Mouse (Mus musculus) myocyte (in vitro differentiated cells): ENCODE measurements around the gene Aco2. TPM values are rescaled to one million over a fixed set of nuclear protein-coding genes. Genes with fewer than 3 reads are reported as not detected.
A peak's percentile ranks its signal among the peaks of the same experiment; 100 is the strongest.

ENCODE experiments used
- H3K27me3 ChIP-seq: one replicate; pipeline ENCODE4 v1.6.1; 2011; ENCODE audit not compliant: control insufficient read depth, insufficient read depth, insufficient read length
- H3K36me3 ChIP-seq: one replicate; pipeline ENCODE4 v1.6.1; 2011; ENCODE audit not compliant: control insufficient read depth, insufficient read depth
- H3K4me2 ChIP-seq: one replicate; pipeline ENCODE4 v1.6.1; 2011; ENCODE audit warnings: low read depth, control low read depth
- H3K4me3 ChIP-seq: one replicate; pipeline ENCODE4 v1.5.1; 2011; ENCODE audit warnings: mild to moderate bottlenecking, control low read depth, moderate library complexity
- H3K79me2 ChIP-seq: one replicate; pipeline ENCODE4 v1.6.1; 2011; ENCODE audit not compliant: control insufficient read depth, insufficient read depth
- H3ac ChIP-seq: one replicate; pipeline ENCODE4 v1.6.1; 2011; ENCODE audit not compliant: control insufficient read depth, insufficient read length
- CEBPB ChIP-seq: IDR thresholded peaks from 2 replicates; pipeline ENCODE4 v1.6.1; 2011; ENCODE audit warnings: mild to moderate bottlenecking, moderate library complexity; ENCODE audit not compliant: poor library complexity, insufficient read depth, severe bottlenecking
- E2F4 ChIP-seq: IDR thresholded peaks from one replicate; pipeline ENCODE4 v1.6.1; 2011; ENCODE audit warnings: mild to moderate bottlenecking, control low read depth, moderate library complexity; ENCODE audit not compliant: insufficient read depth
- MAX ChIP-seq: IDR thresholded peaks from one replicate; pipeline ENCODE4 v1.6.1; 2011; ENCODE audit warnings: low read depth, mild to moderate bottlenecking, control low read depth
- MYOD1 ChIP-seq, 3 experiments: IDR thresholded peaks; one replicate each; pipeline ENCODE4 v1.6.1; 2011; ENCODE audit warnings: control low read depth in 2 of 3, low read depth in 2 of 3, mild to moderate bottlenecking in 2 of 3, moderate library complexity in 1 of 3; ENCODE audit not compliant: insufficient read length in 2 of 3, control insufficient read depth in 1 of 3
- MYOG ChIP-seq, 3 experiments: IDR thresholded peaks; one replicate each; pipeline ENCODE4 v1.6.1; 2011; ENCODE audit warnings: control low read depth in 2 of 3, low read depth in 2 of 3, mild to moderate bottlenecking in 2 of 3; ENCODE audit not compliant: insufficient read length in 2 of 3, control insufficient read depth in 1 of 3, insufficient read depth in 1 of 3
- POLR2A ChIP-seq: IDR thresholded peaks from one replicate; pipeline ENCODE4 v1.6.1; 2011; ENCODE audit warnings: low read depth, mild to moderate bottlenecking, control low read depth, moderate library complexity; ENCODE audit not compliant: insufficient read length
- POLR2AphosphoS2 ChIP-seq: IDR thresholded peaks from one replicate; pipeline ENCODE4 v1.6.1; 2011; ENCODE audit warnings: low read depth, control low read depth; ENCODE audit not compliant: insufficient read length
- REST ChIP-seq: IDR thresholded peaks from one replicate; pipeline ENCODE4 v1.6.1; 2011; ENCODE audit warnings: mild to moderate bottlenecking, control low read depth, moderate library complexity; ENCODE audit not compliant: insufficient read depth, insufficient read length
- SRF ChIP-seq: IDR thresholded peaks from one replicate; pipeline ENCODE4 v1.6.1; 2011; ENCODE audit warnings: low read depth; ENCODE audit not compliant: control insufficient read depth, insufficient read length
- TCF12 ChIP-seq: IDR thresholded peaks from one replicate; pipeline ENCODE4 v1.6.1; 2011; ENCODE audit warnings: mild to moderate bottlenecking, control low read depth; ENCODE audit not compliant: poor library complexity, insufficient read depth, severe bottlenecking
- TCF3 ChIP-seq: IDR thresholded peaks from one replicate; pipeline ENCODE4 v1.6.1; 2011; ENCODE audit warnings: low read depth, control low read depth; ENCODE audit not compliant: insufficient read length
- USF1 ChIP-seq: IDR thresholded peaks from one replicate; pipeline ENCODE4 v1.6.1; 2011; ENCODE audit warnings: low read depth, mild to moderate bottlenecking, control low read depth, moderate library complexity
- polyA plus RNA-seq: library from polyadenylated mRNA; unstranded; fragments of >200 nt; fragmentation: generic; extraction: Trizol; gene quantifications from one replicate; pipeline ENCODE4 v1.2.1, GENCODE M21; 2012; ENCODE audit warnings: missing spikeins

Gene Aco2
- polyA plus RNA-seq, 1 experiment: 666 TPM

GRCm38 (mm10) chr15:81933986-81934385, 61.9 kb downstream of the Aco2 start:
- no peak overlapping the region for H3K4me3 ChIP-seq
- no peaks in the 10 kb centered on the region for H3K27me3 ChIP-seq
- TF ChIP-seq REST (no peak), MYOD1 (IDR thresholded peaks at IDR 0.05; ENCODE audit: control insufficient read depth in 1 of 3, insufficient read length in 2 of 3, low read depth in 2 of 3) (no peak), POLR2AphosphoS2 (no peak), MAX (no peak)
- no peaks in the 10 kb centered on the region for H3K79me2 ChIP-seq
- H3K36me3 ChIP-seq: no peaks in the 10 kb centered on the region
- H3K4me2 ChIP-seq: peak overlapping the region; percentile 91
- no peak overlapping the region for H3ac ChIP-seq

GRCm38 (mm10) chr15:81935869-81936637, 63.9 kb downstream of the Aco2 start:
- peak overlapping the region; percentile 33 for H3K4me3 ChIP-seq
- no peak overlapping the region for H3ac ChIP-seq
- H3K27me3 ChIP-seq: no peaks in the 10 kb centered on the region
- peak overlapping the region; percentile 82 for H3K4me2 ChIP-seq
- TF ChIP-seq SRF: no peak
- TF ChIP-seq MAX: no peak
- peak in 2 of 3 experiments; percentile 28 to 48 for TF ChIP-seq MYOG (IDR thresholded peaks at IDR 0.05; ENCODE audit: control insufficient read depth in 1 of 3, insufficient read depth in 1 of 3, insufficient read length in 2 of 3, low read depth in 2 of 3)
- peak in 2 of 3 experiments; percentile 37 to 55 for TF ChIP-seq MYOD1 (IDR thresholded peaks at IDR 0.05; ENCODE audit: control insufficient read depth in 1 of 3, insufficient read length in 2 of 3, low read depth in 2 of 3)
- no peak for TF ChIP-seq CEBPB
- TF ChIP-seq USF1: no peak
- no peak for TF ChIP-seq TCF3
- no peak for TF ChIP-seq POLR2A
- no peak for TF ChIP-seq REST
- no peak for TF ChIP-seq POLR2AphosphoS2
- no peak for TF ChIP-seq E2F4
- no peak for TF ChIP-seq TCF12
- H3K79me2 ChIP-seq: no peaks in the 10 kb centered on the region
- no peaks in the 10 kb centered on the region for H3K36me3 ChIP-seq

DNA sequence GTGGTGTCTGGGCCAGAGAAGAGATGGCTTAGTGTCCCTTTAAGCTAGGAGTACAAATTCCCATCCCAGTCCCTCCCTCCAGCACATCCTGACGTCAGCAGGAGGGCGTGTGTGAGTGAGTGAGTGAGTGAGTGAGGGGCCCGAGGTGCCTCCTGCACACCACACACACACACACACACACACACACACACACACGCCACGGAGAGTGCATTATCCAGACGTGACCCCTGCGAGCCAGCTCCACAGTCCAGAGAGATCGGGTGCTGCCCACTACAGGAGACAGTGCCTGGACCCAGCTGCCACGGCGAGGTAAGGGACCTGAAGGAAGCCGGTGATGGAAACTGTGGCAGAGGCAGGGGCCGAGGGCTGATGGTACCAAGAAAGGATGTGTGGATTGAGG, 64.6 kb downstream of the Aco2 start, which contains the start of gene Csdc2:
Gene Csdc2 (plus strand): TSS at position 81 of the 400 bp plus-strand sequence.
- H3K36me3 ChIP-seq: no peaks in the 10 kb centered on the region
- peak within 1 kb of the TSS; percentile 33 for H3K4me3 ChIP-seq
- peak within 1 kb of the TSS; percentile 82 for H3K4me2 ChIP-seq
- TF ChIP-seq MYOD1 (IDR thresholded peaks at IDR 0.05; ENCODE audit: control insufficient read depth in 1 of 3, insufficient read length in 2 of 3, low read depth in 2 of 3): no peak
- TF ChIP-seq POLR2A: peak; percentile 57
- TF ChIP-seq MYOG (IDR thresholded peaks at IDR 0.05; ENCODE audit: control insufficient read depth in 1 of 3, insufficient read depth in 1 of 3, insufficient read length in 2 of 3, low read depth in 2 of 3): peak in 1 of 3 experiments; percentile 12
- TF ChIP-seq POLR2AphosphoS2: no peak
- no peak within 1 kb of the TSS for H3ac ChIP-seq
- H3K27me3 ChIP-seq: no peaks in the 10 kb centered on the region
- H3K79me2 ChIP-seq: no peaks in the 10 kb centered on the region

GRCm38 (mm10) chr15:81937098-81937972, 65.2 kb downstream of the Aco2 start:
- Histone ChIP-seq H3ac (no peak overlapping the region), H3K4me2 (peak overlapping the region; percentile 82), H3K79me2 (no peaks in the 10 kb centered on the region), H3K4me3 (peak overlapping the region; percentile 33), H3K36me3 (no peaks in the 10 kb centered on the region), H3K27me3 (no peaks in the 10 kb centered on the region)
- TF ChIP-seq MAX: no peak
- peak in 2 of 3 experiments; percentile 78 to 81 for TF ChIP-seq MYOG (IDR thresholded peaks at IDR 0.05; ENCODE audit: control insufficient read depth in 1 of 3, insufficient read depth in 1 of 3, insufficient read length in 2 of 3, low read depth in 2 of 3)
- TF ChIP-seq TCF3: no peak
- no peak for TF ChIP-seq POLR2A
- TF ChIP-seq TCF12: no peak
- peak; percentile 42 for TF ChIP-seq SRF
- TF ChIP-seq MYOD1 (IDR thresholded peaks at IDR 0.05; ENCODE audit: control insufficient read depth in 1 of 3, insufficient read length in 2 of 3, low read depth in 2 of 3): peak in 2 of 3 experiments; percentile 67 to 77
- TF ChIP-seq CEBPB: no peak
- TF ChIP-seq POLR2AphosphoS2: no peak
- no peak for TF ChIP-seq REST
- no peak for TF ChIP-seq E2F4
